Mouse (Mus musculus): ENCODE measurements at regions not wholly inside any gene's neighbourhood (a gene's known extent, or its start where the extent isn't known, plus 50 kb on each side); places are given as distances from the start of the nearest gene placed in this dataset.
A peak's percentile ranks its signal among the peaks of the same experiment; 100 is the strongest.

GRCm38 (mm10) chr3:50953456-50953855 lies 270.8 kb upstream of the Noct start:
- H3K4me1 ChIP-seq (replicated peaks; ENCODE audit: control insufficient read depth, insufficient read depth, low read length) = no peaks in the 10 kb centered on the region
- no peaks in the 10 kb centered on the region for H3K36me3 ChIP-seq (ENCODE audit: control insufficient read depth, insufficient read depth, low read length)
- no peaks in the 10 kb centered on the region for H3K27me3 ChIP-seq (ENCODE audit: control insufficient read depth, insufficient read depth, low read length)
- no peak for DNase-seq
- no peak for TF ChIP-seq POLR2A (IDR thresholded peaks at IDR 0.05; ENCODE audit: control insufficient read depth, extremely low read depth, insufficient read depth, low read length, poor library complexity)
- WGBS = 96% methylated on average over 6 of the region's 6 CpGs
- H3K27ac ChIP-seq (ENCODE audit: control insufficient read depth, insufficient read depth, low read length) = no peak overlapping the region
- no peak overlapping the region for H3K4me3 ChIP-seq (ENCODE audit: control insufficient read depth, insufficient read depth, low read length)

DNA sequence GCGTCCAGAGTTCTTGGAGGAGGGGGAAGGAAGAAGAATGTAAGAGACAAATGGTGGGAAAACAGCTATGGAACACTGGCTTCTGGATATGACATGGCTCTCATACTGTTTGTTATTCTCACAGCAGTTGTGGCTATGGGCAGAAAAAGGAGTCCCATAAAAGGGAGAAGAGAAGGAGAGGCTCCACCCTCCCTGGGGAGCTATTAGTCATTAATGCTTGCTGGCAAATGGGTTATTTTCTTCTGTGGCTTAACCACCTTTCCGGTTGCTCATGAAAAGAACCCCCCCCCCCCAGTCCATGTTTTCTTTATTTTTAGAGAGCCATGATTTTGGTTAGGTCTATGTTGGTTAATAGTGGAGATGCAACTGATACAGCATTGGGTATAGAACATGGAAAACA lies 253.9 kb upstream of the Noct start:
- Histone ChIP-seq H3K27ac (ENCODE audit: control insufficient read depth, insufficient read depth, low read length) (no peak overlapping the region), H3K4me3 (ENCODE audit: control insufficient read depth, insufficient read depth, low read length) (no peak overlapping the region), H3K4me1 (replicated peaks; ENCODE audit: control insufficient read depth, insufficient read depth, low read length) (no peaks in the 10 kb centered on the region), H3K36me3 (ENCODE audit: control insufficient read depth, insufficient read depth, low read length) (no peaks in the 10 kb centered on the region), H3K27me3 (ENCODE audit: control insufficient read depth, insufficient read depth, low read length) (no peaks in the 10 kb centered on the region)
- TF ChIP-seq CTCF (IDR thresholded peaks at IDR 0.05; ENCODE audit: borderline replicate concordance, control insufficient read depth, extremely low read depth, insufficient read depth, low read length, poor library complexity) (no peak), POLR2A (IDR thresholded peaks at IDR 0.05; ENCODE audit: control insufficient read depth, extremely low read depth, insufficient read depth, low read length, poor library complexity) (no peak)
- WGBS = 96% methylated on average over 2 of the region's 2 CpGs
- DNase-seq = no peak

DNA sequence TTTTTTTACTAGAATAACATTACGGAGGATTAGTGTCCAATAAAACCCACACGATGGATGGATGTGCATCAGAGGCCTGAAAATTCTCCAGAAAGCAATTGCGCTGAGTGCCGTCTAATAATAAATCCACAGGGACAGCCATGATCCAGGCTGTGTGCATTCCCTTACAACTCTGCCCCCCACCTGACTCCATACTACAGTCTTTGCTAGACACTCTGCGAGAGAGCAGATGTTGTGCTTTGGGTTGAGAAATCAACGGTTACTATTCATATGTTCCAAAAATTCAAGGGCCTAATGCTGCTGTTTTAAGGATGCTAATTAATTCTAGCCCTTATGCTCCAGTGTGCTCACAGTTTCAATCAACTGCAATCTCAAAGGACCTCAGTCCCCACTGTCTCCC lies 251.2 kb upstream of the Noct start:
- no peak overlapping the region for H3K4me3 ChIP-seq (ENCODE audit: control insufficient read depth, insufficient read depth, low read length)
- H3K4me1 ChIP-seq (replicated peaks; ENCODE audit: control insufficient read depth, insufficient read depth, low read length) = no peaks in the 10 kb centered on the region
- no peak overlapping the region for H3K27ac ChIP-seq (ENCODE audit: control insufficient read depth, insufficient read depth, low read length)
- no peaks in the 10 kb centered on the region for H3K36me3 ChIP-seq (ENCODE audit: control insufficient read depth, insufficient read depth, low read length)
- WGBS = 98% methylated on average over 6 of the region's 6 CpGs
- TF ChIP-seq CTCF (IDR thresholded peaks at IDR 0.05; ENCODE audit: borderline replicate concordance, control insufficient read depth, extremely low read depth, insufficient read depth, low read length, poor library complexity) = no peak
- no peak for TF ChIP-seq POLR2A (IDR thresholded peaks at IDR 0.05; ENCODE audit: control insufficient read depth, extremely low read depth, insufficient read depth, low read length, poor library complexity)
- no peaks in the 10 kb centered on the region for H3K27me3 ChIP-seq (ENCODE audit: control insufficient read depth, insufficient read depth, low read length)
- no peak for DNase-seq

- no peak overlapping the region for H3K27ac ChIP-seq (ENCODE audit: control insufficient read depth, insufficient read depth, low read length)
- 87% methylated on average over 5 of the region's 5 CpGs for WGBS
- no peaks in the 10 kb centered on the region for H3K36me3 ChIP-seq (ENCODE audit: control insufficient read depth, insufficient read depth, low read length)
- H3K4me1 ChIP-seq (replicated peaks; ENCODE audit: control insufficient read depth, insufficient read depth, low read length) = no peaks in the 10 kb centered on the region
- TF ChIP-seq POLR2A (IDR thresholded peaks at IDR 0.05; ENCODE audit: control insufficient read depth, extremely low read depth, insufficient read depth, low read length, poor library complexity) = no peak
- TF ChIP-seq CTCF (IDR thresholded peaks at IDR 0.05; ENCODE audit: borderline replicate concordance, control insufficient read depth, extremely low read depth, insufficient read depth, low read length, poor library complexity) = no peak
- DNase-seq = no peak
- no peak overlapping the region for H3K4me3 ChIP-seq (ENCODE audit: control insufficient read depth, insufficient read depth, low read length)
- H3K27me3 ChIP-seq (ENCODE audit: control insufficient read depth, insufficient read depth, low read length) = no peaks in the 10 kb centered on the region
Observed at GRCm38 (mm10) chr3:50976141-50976780, 248.0 kb upstream of the Noct start.

- WGBS = 90% methylated on average over 6 of the region's 6 CpGs
- DNase-seq = no peak
- no peak overlapping the region for H3K27ac ChIP-seq (ENCODE audit: control insufficient read depth, insufficient read depth, low read length)
- no peak overlapping the region for H3K4me3 ChIP-seq (ENCODE audit: control insufficient read depth, insufficient read depth, low read length)
- no peaks in the 10 kb centered on the region for H3K4me1 ChIP-seq (replicated peaks; ENCODE audit: control insufficient read depth, insufficient read depth, low read length)
- TF ChIP-seq POLR2A (IDR thresholded peaks at IDR 0.05; ENCODE audit: control insufficient read depth, extremely low read depth, insufficient read depth, low read length, poor library complexity) (no peak), CTCF (IDR thresholded peaks at IDR 0.05; ENCODE audit: borderline replicate concordance, control insufficient read depth, extremely low read depth, insufficient read depth, low read length, poor library complexity) (no peak)
- no peaks in the 10 kb centered on the region for H3K27me3 ChIP-seq (ENCODE audit: control insufficient read depth, insufficient read depth, low read length)
- no peaks in the 10 kb centered on the region for H3K36me3 ChIP-seq (ENCODE audit: control insufficient read depth, insufficient read depth, low read length)
Observed at GRCm38 (mm10) chr3:50976818-50977217, 247.4 kb upstream of the Noct start.

GRCm38 (mm10) chr3:50978636-50979035 lies 245.6 kb upstream of the Noct start:
- H3K4me1 ChIP-seq (replicated peaks; ENCODE audit: control insufficient read depth, insufficient read depth, low read length) = no peaks in the 10 kb centered on the region
- TF ChIP-seq CTCF (IDR thresholded peaks at IDR 0.05; ENCODE audit: borderline replicate concordance, control insufficient read depth, extremely low read depth, insufficient read depth, low read length, poor library complexity) (no peak), POLR2A (IDR thresholded peaks at IDR 0.05; ENCODE audit: control insufficient read depth, extremely low read depth, insufficient read depth, low read length, poor library complexity) (no peak)
- no peak for DNase-seq
- no peaks in the 10 kb centered on the region for H3K27me3 ChIP-seq (ENCODE audit: control insufficient read depth, insufficient read depth, low read length)
- no peaks in the 10 kb centered on the region for H3K36me3 ChIP-seq (ENCODE audit: control insufficient read depth, insufficient read depth, low read length)
- H3K4me3 ChIP-seq (ENCODE audit: control insufficient read depth, insufficient read depth, low read length) = no peak overlapping the region
- WGBS = 93% methylated on average over 5 of the region's 5 CpGs
- no peak overlapping the region for H3K27ac ChIP-seq (ENCODE audit: control insufficient read depth, insufficient read depth, low read length)

DNA sequence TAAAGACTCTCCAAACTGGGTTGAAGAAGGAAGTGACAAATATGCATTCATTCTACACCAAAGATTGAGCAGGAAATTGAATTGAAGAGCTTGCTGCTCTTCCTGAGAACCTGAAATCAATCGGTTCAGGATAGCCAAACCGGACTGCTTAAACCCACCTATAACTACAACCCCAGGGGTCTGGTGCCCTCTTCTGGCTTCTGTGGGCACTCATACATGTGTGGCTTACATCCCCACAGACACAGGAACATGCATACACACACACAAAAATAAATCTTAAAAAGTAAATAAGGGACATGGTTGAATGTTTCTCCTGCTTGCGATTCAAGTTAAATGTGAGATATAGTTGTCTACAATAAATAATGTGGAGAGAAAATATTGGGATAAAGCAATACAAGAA lies 244.7 kb upstream of the Noct start:
- Histone ChIP-seq H3K4me1 (replicated peaks; ENCODE audit: control insufficient read depth, insufficient read depth, low read length) (no peaks in the 10 kb centered on the region), H3K27ac (ENCODE audit: control insufficient read depth, insufficient read depth, low read length) (no peak overlapping the region), H3K36me3 (ENCODE audit: control insufficient read depth, insufficient read depth, low read length) (no peaks in the 10 kb centered on the region), H3K4me3 (ENCODE audit: control insufficient read depth, insufficient read depth, low read length) (no peak overlapping the region), H3K27me3 (ENCODE audit: control insufficient read depth, insufficient read depth, low read length) (no peaks in the 10 kb centered on the region)
- DNase-seq = peak; percentile 1
- WGBS = 90% methylated on average over 3 of the region's 3 CpGs
- TF ChIP-seq POLR2A (IDR thresholded peaks at IDR 0.05; ENCODE audit: control insufficient read depth, extremely low read depth, insufficient read depth, low read length, poor library complexity) (no peak), CTCF (IDR thresholded peaks at IDR 0.05; ENCODE audit: borderline replicate concordance, control insufficient read depth, extremely low read depth, insufficient read depth, low read length, poor library complexity) (no peak)

Measured in thymus, adult 2 months (tissue).